Mouse (Mus musculus) midbrain, postnatal 0 days (tissue): ENCODE data around the gene Adcy5. TPM values are rescaled to one million over a fixed set of nuclear protein-coding genes. Genes with fewer than 3 reads are reported as not detected.

Experiments
- ATAC-seq: fragments of 200-750 bp; cut with Nextera tagmentation; 2 replicates; pipeline ENCODE4 v1.8.0; 2017; ENCODE audit warnings: moderate number of reproducible peaks, mild to moderate bottlenecking, moderate TSS enrichment, moderate library complexity; ENCODE audit not compliant: low FRiP score
- DNase-seq: peaks from one replicate; pipeline ENCODE4 v3.0.0-alpha.2; 2015; ENCODE audit warnings: low spot score
- H3K27ac ChIP-seq: fragments of 300-500 bp; sonication (generic); 2 replicates; pipeline ENCODE4 v1.5.1; 2014; ENCODE audit warnings: low read depth, mild to moderate bottlenecking, low read length, mixed read lengths
- H3K27me3 ChIP-seq: fragments of 300-500 bp; sonication (generic); 2 replicates; pipeline ENCODE4 v1.6.1; 2014; ENCODE audit warnings: low read length, control low read depth, mixed read lengths; ENCODE audit not compliant: insufficient read depth
- H3K36me3 ChIP-seq: fragments of 300-500 bp; sonication (generic); 2 replicates; pipeline ENCODE4 v1.6.1; 2014; ENCODE audit warnings: low read length, control low read depth, mixed read lengths; ENCODE audit not compliant: insufficient read depth
- H3K4me1 ChIP-seq: fragments of 300-500 bp; sonication (generic); 2 replicates; pipeline ENCODE4 v1.6.1; 2014; ENCODE audit warnings: mild to moderate bottlenecking, control low read depth, antibody characterized with exemption, low read length, mixed read lengths; ENCODE audit not compliant: insufficient read depth
- H3K4me2 ChIP-seq: fragments of 300-500 bp; sonication (generic); 2 replicates; pipeline ENCODE4 v1.6.1; 2014; ENCODE audit warnings: low read depth, mild to moderate bottlenecking, low read length, mixed read lengths; ENCODE audit not compliant: poor library complexity, severe bottlenecking
- H3K4me3 ChIP-seq: fragments of 300-500 bp; sonication (generic); 2 replicates; pipeline ENCODE4 v1.5.1; 2014; ENCODE audit warnings: low read depth, mild to moderate bottlenecking, low read length, moderate library complexity
- H3K9ac ChIP-seq: fragments of 300-500 bp; sonication (generic); replicated peaks from 2 replicates; pipeline ENCODE4 v1.6.1; 2014; ENCODE audit warnings: mild to moderate bottlenecking, low read length, moderate library complexity, mixed read lengths; ENCODE audit not compliant: poor library complexity, severe bottlenecking
- H3K9me3 ChIP-seq: fragments of 300-500 bp; sonication (generic); 2 replicates; pipeline ENCODE4 v1.6.1; 2016; ENCODE audit warnings: low read length, control low read depth
- CTCF ChIP-seq: IDR thresholded peaks from 2 replicates; pipeline ENCODE4 v1.5.1; 2016; ENCODE audit warnings: antibody characterized with exemption, mild to moderate bottlenecking
- WGBS: fragments of 180-500 bp; shearing (Covaris S2); extraction: QIAGEN DNeasy Blood & Tissue Kit; methylation state at CpG from one replicate; pipeline ENCODE4 v1.1.7; 2014; 5-methylcytosine and 5-hydroxymethylcytosine counted together
- polyA plus RNA-seq: library from polyadenylated mRNA; unstranded; fragments of >200 nt; fragmentation: Nextera tagmentation; extraction: Ambion mirVana; gene quantifications from 2 replicates; pipeline ENCODE4 v1.2.1, GENCODE M21; 2015
- total RNA-seq: library from RNA; depleted of rRNA; stranded (reverse); fragments of >200 nt; gene quantifications from 2 replicates; pipeline ENCODE4 v1.2.3, GENCODE M21; 2014

Gene Adcy5
- total and polyA plus RNA-seq, 2 experiments from 2014 or later: 6.9 to 77.3 TPM

DNA sequence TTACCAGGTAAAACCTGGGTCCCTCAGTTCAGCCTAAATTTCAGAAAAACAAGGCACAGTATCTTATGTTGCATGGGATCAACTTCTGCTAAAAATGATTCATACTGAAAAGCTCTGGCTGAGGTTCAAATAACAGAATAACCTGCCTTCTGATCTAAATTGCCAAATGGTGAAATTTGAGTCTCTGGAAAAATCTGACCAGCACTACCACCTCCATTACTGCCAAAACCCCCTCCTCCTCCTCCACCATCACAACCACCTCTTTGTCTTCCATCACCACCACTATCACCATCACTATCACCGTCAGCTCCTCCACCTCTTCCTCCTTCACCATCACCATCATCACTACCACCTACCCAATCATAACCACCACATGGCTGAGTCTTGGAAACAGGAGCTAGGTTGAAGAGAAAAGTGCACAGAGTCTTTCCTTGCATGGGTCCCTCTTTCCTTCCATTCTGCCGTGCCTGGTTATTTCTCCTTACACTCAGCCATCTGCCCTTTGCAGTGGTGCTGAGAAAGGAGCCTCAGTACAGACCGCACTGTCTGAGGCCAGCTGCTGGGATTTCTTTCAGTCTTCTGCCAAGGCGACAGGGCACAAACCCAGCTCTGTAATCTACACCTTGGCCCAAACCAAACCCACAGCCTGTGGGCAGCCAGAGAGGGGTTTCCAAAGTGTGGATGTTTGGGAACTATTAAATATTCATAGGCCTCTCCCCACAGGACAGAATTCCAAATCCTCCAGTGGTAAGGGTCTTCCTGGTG, 85.5 kb downstream of the Adcy5 start:
- H3K36me3 ChIP-seq: no peaks in the 10 kb centered on the region
- no peaks in the 10 kb centered on the region for H3K27me3 ChIP-seq
- DNase-seq: peak; percentile 52
- WGBS: 73% methylated on average over 4 of the region's 4 CpGs
- H3K9me3 ChIP-seq: no peaks in the 10 kb centered on the region
- ATAC-seq: 0 out of 2 replicates have a peak, but pooled peaks have one; percentile 52
- H3K27ac ChIP-seq: no peak overlapping the region
- no peak for TF ChIP-seq CTCF
- H3K9ac ChIP-seq: no peak overlapping the region
- 0 out of 2 replicates have a peak, but pooled peaks cover 16% of the 10 kb centered on the region for H3K4me1 ChIP-seq
- no peak overlapping the region for H3K4me3 ChIP-seq
- no peak overlapping the region for H3K4me2 ChIP-seq

DNA sequence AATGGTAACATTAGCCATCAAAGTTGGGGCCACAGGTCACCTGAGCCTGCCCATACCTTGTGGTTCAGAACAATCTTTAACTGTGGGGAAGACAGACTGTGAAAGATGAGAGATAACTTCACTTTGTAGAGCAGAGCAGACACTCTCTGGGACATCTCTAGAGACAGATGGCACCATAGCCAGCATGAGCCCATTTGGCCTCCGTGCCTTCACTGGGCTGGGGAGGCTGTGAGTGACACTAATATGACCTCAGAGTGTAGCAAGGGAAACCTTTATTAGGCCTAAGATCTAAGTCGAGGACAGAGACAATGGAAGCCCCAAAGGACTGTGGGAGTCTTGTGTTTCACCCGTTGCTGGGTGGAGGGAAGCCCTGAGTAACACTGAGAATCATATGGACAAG, 92.7 kb downstream of the Adcy5 start:
- Histone ChIP-seq H3K27me3 (no peaks in the 10 kb centered on the region), H3K4me3 (no peak overlapping the region), H3K4me2 (no peak overlapping the region), H3K9me3 (no peaks in the 10 kb centered on the region), H3K4me1 (no peaks in the 10 kb centered on the region), H3K36me3 (0 out of 2 replicates have a peak, but pooled peaks cover 5% of the 10 kb centered on the region), H3K27ac (no peak overlapping the region), H3K9ac (no peak overlapping the region)
- DNase-seq: no peak
- TF ChIP-seq CTCF: no peak
- 63% methylated on average over 3 of the region's 3 CpGs for WGBS
- no peak for ATAC-seq

DNA sequence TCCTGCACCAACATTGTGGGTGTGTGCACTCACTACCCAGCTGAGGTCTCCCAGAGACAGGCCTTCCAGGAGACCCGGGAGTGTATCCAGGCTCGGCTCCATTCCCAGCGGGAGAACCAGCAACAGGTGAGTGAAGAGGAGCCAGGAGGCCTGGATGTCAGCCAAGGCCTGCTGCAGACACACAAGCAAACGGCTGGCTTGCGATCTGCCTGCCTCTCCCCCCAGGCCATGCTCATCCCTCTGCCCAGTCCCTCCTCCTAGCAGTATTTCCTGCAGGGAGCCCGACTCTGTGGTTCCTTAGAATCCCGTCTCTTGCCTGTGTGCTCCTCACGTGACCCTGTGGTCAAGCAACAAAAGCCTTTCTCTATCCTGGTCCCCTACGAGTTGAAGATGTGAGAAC, 94.1 kb downstream of the Adcy5 start:
- H3K4me2 ChIP-seq: no peak overlapping the region
- H3K9ac ChIP-seq: no peak overlapping the region
- DNase-seq (peak; percentile 38), ATAC-seq (no peak)
- no peaks in the 10 kb centered on the region for H3K4me1 ChIP-seq
- no peak overlapping the region for H3K4me3 ChIP-seq
- H3K27me3 ChIP-seq: no peaks in the 10 kb centered on the region
- no peak overlapping the region for H3K27ac ChIP-seq
- 38% methylated on average over 9 of the region's 9 CpGs for WGBS
- 0 out of 2 replicates have a peak, but pooled peaks cover 5% of the 10 kb centered on the region for H3K36me3 ChIP-seq
- no peak for TF ChIP-seq CTCF
- no peaks in the 10 kb centered on the region for H3K9me3 ChIP-seq

DNA sequence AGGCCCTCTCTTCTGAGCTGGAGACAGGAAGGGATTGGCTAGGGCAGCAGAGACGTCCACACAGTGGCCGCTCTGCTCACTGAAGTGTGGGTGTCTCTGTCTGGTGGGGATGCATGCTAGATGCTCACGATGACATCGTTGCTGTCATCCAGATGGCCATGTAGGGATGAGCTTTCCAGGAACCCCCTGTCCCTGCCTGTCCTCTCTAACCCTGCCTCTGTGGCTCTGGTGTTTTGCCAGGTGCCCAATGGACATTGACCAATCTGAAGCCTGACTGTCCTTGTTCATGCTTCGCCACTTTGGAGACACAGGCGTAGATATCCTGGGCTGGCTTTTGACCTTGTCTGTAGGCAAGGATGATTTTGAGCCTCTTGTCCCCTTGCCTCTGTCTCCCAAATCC, 95.1 kb downstream of the Adcy5 start:
- Histone ChIP-seq H3K4me2 (no peak overlapping the region), H3K27me3 (no peaks in the 10 kb centered on the region), H3K4me3 (no peak overlapping the region), H3K9ac (no peak overlapping the region), H3K4me1 (no peaks in the 10 kb centered on the region), H3K36me3 (0 out of 2 replicates have a peak, but pooled peaks cover 5% of the 10 kb centered on the region), H3K27ac (no peak overlapping the region), H3K9me3 (no peaks in the 10 kb centered on the region)
- 89% methylated on average over 6 of the region's 6 CpGs for WGBS
- TF ChIP-seq CTCF: no peak
- no peak for DNase-seq
- ATAC-seq: no peak

DNA sequence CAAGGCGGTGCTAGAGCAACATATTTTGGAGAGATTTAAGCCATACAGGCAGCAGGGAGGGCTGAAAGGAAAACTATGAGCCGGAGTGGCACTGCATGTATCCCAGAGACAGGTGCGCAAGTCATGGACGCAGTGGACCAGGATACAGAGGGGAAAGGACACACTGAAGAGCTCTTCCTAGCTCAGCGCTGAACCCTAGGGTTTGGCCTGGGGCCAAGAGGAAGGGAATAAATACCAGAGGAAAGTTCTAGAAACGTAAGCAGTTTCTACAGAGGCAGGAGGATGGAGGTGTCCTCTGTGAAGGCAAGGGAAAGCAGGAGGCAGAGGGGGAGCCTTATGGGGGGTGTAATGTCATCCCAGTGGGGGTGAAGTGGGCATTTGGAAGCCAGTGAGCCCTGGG, 97.0 kb downstream of the Adcy5 start:
- TF ChIP-seq CTCF: no peak
- no peaks in the 10 kb centered on the region for H3K27me3 ChIP-seq
- 0 out of 2 replicates have a peak, but pooled peaks cover 5% of the 10 kb centered on the region for H3K36me3 ChIP-seq
- no peak for DNase-seq
- H3K9ac ChIP-seq: no peak overlapping the region
- H3K4me1 ChIP-seq: no peaks in the 10 kb centered on the region
- 82% methylated on average over 6 of the region's 6 CpGs for WGBS
- no peak overlapping the region for H3K4me2 ChIP-seq
- H3K9me3 ChIP-seq: no peaks in the 10 kb centered on the region
- H3K4me3 ChIP-seq: no peak overlapping the region
- no peak overlapping the region for H3K27ac ChIP-seq
- ATAC-seq: no peak

DNA sequence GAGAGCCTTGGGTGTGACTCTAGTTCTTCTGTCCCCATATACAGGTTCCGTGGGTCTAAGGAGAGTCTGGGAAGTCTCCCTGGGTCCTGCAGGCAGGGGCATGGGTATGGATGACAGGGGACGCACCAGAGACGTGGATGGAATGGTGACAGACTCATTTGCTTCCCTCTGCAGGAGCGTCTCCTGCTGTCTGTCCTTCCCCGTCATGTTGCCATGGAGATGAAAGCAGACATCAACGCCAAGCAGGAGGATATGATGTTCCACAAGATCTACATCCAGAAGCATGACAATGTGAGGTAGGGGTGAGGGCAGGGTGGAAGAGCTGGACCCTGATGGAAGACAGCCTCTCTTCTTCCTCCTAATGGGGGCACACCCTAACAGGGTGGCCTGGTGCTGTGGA, 98.3 kb downstream of the Adcy5 start:
- DNase-seq (no peak), ATAC-seq (peak; percentile 11; the same call in 1 of the 2 replicates)
- Histone ChIP-seq H3K36me3 (0 out of 2 replicates have a peak, but pooled peaks cover 5% of the 10 kb centered on the region), H3K4me2 (no peak overlapping the region), H3K4me1 (no peaks in the 10 kb centered on the region), H3K9ac (no peak overlapping the region), H3K27me3 (no peaks in the 10 kb centered on the region), H3K4me3 (no peak overlapping the region), H3K27ac (no peak overlapping the region), H3K9me3 (no peaks in the 10 kb centered on the region)
- TF ChIP-seq CTCF: no peak
- 26% methylated on average over 6 of the region's 6 CpGs for WGBS
